Mouse (Mus musculus) liver, adult 2 months (tissue): ENCODE results near the gene Kank2. TPM values are rescaled to one million over a fixed set of nuclear protein-coding genes. Genes with fewer than 3 reads are reported as not detected.

Experiments
- DNase-seq: peaks from one replicate; pipeline ENCODE4 v3.0.0-alpha.2; 2011; ENCODE audit warnings: low read depth, low spot score; ENCODE audit errors: extremely low read depth
- H3K27ac ChIP-seq: fragments of 200-500 bp; replicated peaks from 2 replicates; pipeline ENCODE4 v1.5.1; 2012; ENCODE audit warnings: low read depth, mild to moderate bottlenecking, control low read depth, inconsistent platforms, low read length; ENCODE audit not compliant: insufficient read depth
- H3K27me3 ChIP-seq: fragments of 200-500 bp; 2 replicates; pipeline ENCODE4 v1.6.1; 2012; ENCODE audit warnings: mild to moderate bottlenecking, moderate library complexity, low read length, inconsistent platforms; ENCODE audit not compliant: control insufficient read depth, insufficient read depth
- H3K36me3 ChIP-seq: fragments of 200-500 bp; 2 replicates; pipeline ENCODE4 v1.6.1; 2012; ENCODE audit warnings: low read length, inconsistent platforms; ENCODE audit not compliant: control insufficient read depth, insufficient read depth
- H3K4me1 ChIP-seq: fragments of 200-500 bp; 2 replicates; pipeline ENCODE4 v1.6.1; 2011; ENCODE audit warnings: low read length; ENCODE audit not compliant: control insufficient read depth, insufficient read depth
- H3K4me3 ChIP-seq: fragments of 200-500 bp; 2 replicates; pipeline ENCODE4 v1.5.1; 2011; ENCODE audit warnings: low read depth, mild to moderate bottlenecking, control low read depth, low read length, moderate library complexity; ENCODE audit not compliant: insufficient read depth
- H3K79me2 ChIP-seq: fragments of 200-500 bp; 2 replicates; pipeline ENCODE4 v1.6.1; 2012; ENCODE audit warnings: inconsistent platforms, mild to moderate bottlenecking, low read length, moderate library complexity; ENCODE audit not compliant: control insufficient read depth, insufficient read depth
- H3K9ac ChIP-seq: fragments of 200-500 bp; 2 replicates; pipeline ENCODE4 v1.6.1; 2012; ENCODE audit warnings: low read depth, mild to moderate bottlenecking, control low read depth, inconsistent platforms, low read length
- CTCF ChIP-seq: fragments of 200-500 bp; IDR thresholded peaks from 2 replicates; pipeline ENCODE4 v1.5.1; 2011; ENCODE audit warnings: low read depth, low read length, control low read depth
- POLR2A ChIP-seq: fragments of 200-500 bp; IDR thresholded peaks from 2 replicates; pipeline ENCODE4 v1.6.1; 2011; ENCODE audit warnings: low read length, control low read depth; ENCODE audit not compliant: insufficient read depth; ENCODE audit errors: extremely low read depth
- WGBS: fragments of 180-500 bp; shearing (Covaris S2); methylation state at CpG from one replicate; pipeline ENCODE4 v1.1.7; 2018; 5-methylcytosine and 5-hydroxymethylcytosine counted together
- polyA plus RNA-seq: library from polyadenylated mRNA; depleted of rRNA; stranded (reverse); fragments of >200 nt; gene quantifications from 2 replicates; pipeline ENCODE4 v1.2.3, GENCODE M21; 2012
- total RNA-seq: library from RNA; depleted of rRNA; stranded (reverse); fragments of >200 nt; gene quantifications from 2 replicates; pipeline ENCODE4 v1.2.3, GENCODE M21; 2014

The Kank2 gene
- total and polyA plus RNA-seq, 2 experiments = 12.8 to 27.2 TPM

DNA sequence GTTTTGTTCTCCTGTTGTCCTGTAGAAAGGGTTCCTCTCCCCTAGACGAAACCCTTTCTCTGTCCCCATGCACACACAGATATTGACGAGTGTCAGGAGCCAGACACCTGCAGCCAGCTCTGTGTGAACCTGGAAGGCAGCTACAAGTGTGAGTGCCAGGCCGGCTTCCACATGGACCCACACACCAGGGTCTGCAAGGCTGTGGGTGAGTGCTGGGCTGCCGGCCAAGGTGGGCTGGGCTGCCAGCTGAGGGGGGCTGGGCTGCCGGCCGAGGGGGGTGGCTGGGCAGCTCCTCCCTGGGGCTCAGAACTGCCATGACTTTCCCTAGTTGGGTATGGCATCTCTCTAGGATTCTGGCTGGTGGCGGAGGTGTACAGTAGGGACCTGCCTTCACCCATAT, 59.8 kb downstream of the Kank2 start:
- Histone ChIP-seq H3K79me2 (peaks cover 6% of the 10 kb centered on the region; the same call in 1 of the 2 replicates), H3K27ac (no peak overlapping the region), H3K9ac (no peak overlapping the region; the same call in 1 of the 2 replicates), H3K27me3 (no peaks in the 10 kb centered on the region), H3K4me1 (peaks cover 25% of the 10 kb centered on the region), H3K36me3 (peaks cover 67% of the 10 kb centered on the region), H3K4me3 (no peak overlapping the region)
- peak; percentile 8 for DNase-seq
- 53% methylated on average over 7 of the region's 7 CpGs for WGBS
- no peak for TF ChIP-seq POLR2A
- TF ChIP-seq CTCF = no peak

DNA sequence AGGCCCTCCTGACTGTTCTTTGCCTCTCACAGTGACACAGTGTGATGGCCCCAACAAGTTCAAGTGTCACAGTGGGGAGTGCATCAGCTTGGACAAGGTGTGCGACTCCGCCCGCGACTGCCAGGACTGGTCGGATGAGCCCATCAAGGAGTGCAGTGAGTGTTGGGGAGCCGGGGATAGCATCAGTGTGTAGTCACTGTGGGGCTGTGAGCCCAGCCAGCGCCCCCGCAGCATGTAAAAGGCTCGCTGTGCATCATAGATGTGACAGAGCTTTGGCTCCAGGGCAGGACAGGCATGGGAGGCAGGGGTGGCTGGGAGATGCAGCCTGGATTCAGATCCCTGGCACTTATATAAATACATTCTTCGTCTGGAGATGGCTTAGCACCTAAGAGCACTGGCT, 61.4 kb downstream of the Kank2 start:
- Histone ChIP-seq H3K4me1 (peaks cover 28% of the 10 kb centered on the region), H3K27me3 (no peaks in the 10 kb centered on the region), H3K79me2 (peaks cover 9% of the 10 kb centered on the region; the same call in 1 of the 2 replicates), H3K36me3 (peaks cover 69% of the 10 kb centered on the region), H3K27ac (peak overlapping the region; percentile 72), H3K4me3 (no peak overlapping the region), H3K9ac (peak overlapping the region; percentile 49)
- DNase-seq = no peak
- TF ChIP-seq CTCF (no peak), POLR2A (no peak)
- WGBS = 73% methylated on average over 10 of the region's 10 CpGs

DNA sequence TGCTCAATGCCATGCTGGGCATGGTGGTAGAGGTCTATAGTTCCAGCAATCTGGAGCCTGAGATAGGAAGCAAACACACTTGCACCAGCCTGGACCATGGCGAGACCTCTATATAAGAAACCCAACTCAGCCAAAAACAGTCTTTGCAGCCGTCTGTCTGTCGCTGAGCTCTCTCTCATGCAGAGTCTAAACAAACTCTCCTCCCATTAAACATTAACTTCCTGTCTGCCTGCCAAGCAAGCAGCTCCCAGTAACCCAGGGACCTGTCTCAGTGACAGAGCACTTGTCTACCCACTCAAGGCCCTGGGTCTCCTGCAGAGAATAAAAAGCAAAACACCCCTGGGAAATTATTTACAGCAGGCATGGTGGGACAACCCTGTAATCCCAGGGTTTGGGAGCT, 62.0 kb downstream of the Kank2 start:
- 28% methylated on average over 3 of the region's 3 CpGs for WGBS
- Histone ChIP-seq H3K4me1 (peaks cover 29% of the 10 kb centered on the region), H3K36me3 (peaks cover 67% of the 10 kb centered on the region), H3K79me2 (peaks cover 12% of the 10 kb centered on the region; the same call in 1 of the 2 replicates), H3K4me3 (no peak overlapping the region), H3K9ac (peak overlapping the region; percentile 62), H3K27me3 (no peaks in the 10 kb centered on the region), H3K27ac (peak overlapping the region; percentile 92)
- DNase-seq = peak; percentile 94
- TF ChIP-seq CTCF = no peak
- TF ChIP-seq POLR2A = no peak

DNA sequence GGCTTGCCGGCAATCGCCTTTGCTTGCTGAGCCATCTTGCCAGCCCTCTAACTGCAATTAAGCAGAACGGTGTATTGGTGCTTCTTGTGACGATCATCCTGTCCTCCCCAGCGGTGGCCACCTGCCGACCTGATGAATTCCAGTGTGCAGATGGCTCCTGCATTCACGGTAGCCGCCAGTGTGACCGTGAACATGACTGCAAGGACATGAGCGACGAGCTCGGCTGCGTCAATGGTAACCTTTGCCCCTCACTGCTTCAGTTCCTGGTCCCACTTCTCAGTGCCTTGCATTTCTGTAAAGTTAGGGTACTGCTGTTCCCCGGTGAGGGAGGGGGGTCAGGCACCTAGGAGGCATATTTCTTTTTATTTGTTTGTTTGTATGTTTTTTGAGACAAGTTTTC, 63.4 kb downstream of the Kank2 start:
- WGBS = 20% methylated on average over 14 of the region's 14 CpGs

DNA sequence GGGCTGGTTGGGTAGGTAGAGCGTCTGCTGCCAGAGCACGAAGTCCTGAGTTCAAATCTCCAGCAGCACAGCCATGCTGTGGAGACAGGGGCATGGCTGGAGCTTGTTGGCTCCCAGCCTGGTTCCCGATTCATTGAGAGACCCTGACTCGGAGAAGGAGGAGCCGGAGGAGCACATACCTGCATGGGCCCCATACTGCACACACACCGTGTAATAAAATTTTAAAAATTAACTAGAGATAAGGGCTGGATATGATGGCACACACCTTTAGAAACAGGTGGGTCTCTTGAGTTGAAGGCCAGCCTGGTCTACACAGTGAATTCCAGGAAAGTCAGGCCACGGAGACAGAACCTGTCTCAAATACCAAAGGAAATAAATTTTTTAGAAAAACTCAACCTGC, 64.6 kb downstream of the Kank2 start:
- TF ChIP-seq CTCF = no peak
- no peak for TF ChIP-seq POLR2A
- H3K9ac ChIP-seq = no peak overlapping the region
- H3K79me2 ChIP-seq = peaks cover 28% of the 10 kb centered on the region
- H3K4me3 ChIP-seq = no peak overlapping the region
- H3K27me3 ChIP-seq = no peaks in the 10 kb centered on the region
- no peak overlapping the region for H3K27ac ChIP-seq
- DNase-seq = peak; percentile 9
- H3K36me3 ChIP-seq = peaks cover 63% of the 10 kb centered on the region
- H3K4me1 ChIP-seq = peaks cover 39% of the 10 kb centered on the region
- WGBS = 87% methylated on average over 7 of the region's 7 CpGs

More for the DNA sequence above, 63.4 kb downstream of the Kank2 start:
- DNase-seq = peak; percentile 81
- Histone ChIP-seq H3K4me1 (peaks cover 32% of the 10 kb centered on the region), H3K79me2 (peaks cover 21% of the 10 kb centered on the region; the same call in 1 of the 2 replicates), H3K27me3 (no peaks in the 10 kb centered on the region), H3K4me3 (no peak overlapping the region), H3K9ac (no peak overlapping the region; the same call in 1 of the 2 replicates), H3K36me3 (peaks cover 69% of the 10 kb centered on the region), H3K27ac (peak overlapping the region; percentile 76)
- peak; percentile 17; the same call in 1 of the 2 replicates for TF ChIP-seq CTCF
- no peak for TF ChIP-seq POLR2A

DNA sequence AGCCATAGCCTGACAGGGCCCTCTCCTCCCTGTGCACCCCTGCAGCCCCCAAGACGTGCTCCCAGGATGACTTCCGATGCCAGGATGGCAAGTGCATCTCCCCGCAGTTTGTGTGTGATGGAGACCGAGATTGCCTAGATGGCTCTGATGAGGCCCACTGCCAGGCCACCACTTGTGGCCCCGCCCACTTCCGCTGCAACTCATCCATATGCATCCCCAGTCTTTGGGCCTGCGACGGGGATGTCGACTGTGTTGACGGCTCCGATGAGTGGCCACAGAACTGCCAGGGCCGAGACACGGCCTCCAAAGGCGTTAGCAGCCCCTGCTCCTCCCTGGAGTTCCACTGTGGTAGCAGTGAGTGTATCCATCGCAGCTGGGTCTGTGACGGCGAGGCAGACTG, 65.1 kb downstream of the Kank2 start:
- no peak for TF ChIP-seq CTCF
- no peak for TF ChIP-seq POLR2A
- WGBS = 98% methylated on average over 17 of the region's 17 CpGs
- no peak overlapping the region for H3K9ac ChIP-seq
- no peaks in the 10 kb centered on the region for H3K27me3 ChIP-seq
- H3K4me1 ChIP-seq = peaks cover 44% of the 10 kb centered on the region
- no peak for DNase-seq
- H3K27ac ChIP-seq = no peak overlapping the region
- peaks cover 58% of the 10 kb centered on the region for H3K36me3 ChIP-seq
- H3K79me2 ChIP-seq = peaks cover 34% of the 10 kb centered on the region
- no peak overlapping the region for H3K4me3 ChIP-seq
